Mouse (Mus musculus) neural tube, embryonic 11.5 days (tissue): ENCODE results near the gene Nr2f1. TPM values are rescaled to one million over a fixed set of nuclear protein-coding genes. Genes with fewer than 3 reads are reported as not detected.

Source experiments
- polyA plus RNA-seq: library from polyadenylated mRNA; unstranded; fragments of >200 nt; fragmentation: Nextera tagmentation; extraction: Ambion mirVana; gene quantifications from 2 replicates; pipeline ENCODE4 v1.2.1, GENCODE M21; 2014

The Nr2f1 gene
- polyA plus RNA-seq, 1 experiment from 2014 or later = 61.2 TPM

Other genes starting within 250 kb of the Nr2f1 start
- gene Pou5f2, start 174.9 kb downstream of the Nr2f1 start, polyA plus RNA-seq = 0.91 and 1.0 TPM in 2 replicates